Mouse (Mus musculus): ENCODE measurements around the gene Eci2.
"Not testable (repeated sequence)": the region's sequence is repeated elsewhere in the genome, so short reads cannot be mapped to it uniquely, and the experiment has no call there.

GRCm38 (mm10) chr13:34958158-34958557 lies 68.7 kb downstream of the Eci2 start:
- TF ChIP-seq CTCF (conservative IDR thresholded peaks at IDR 0.05 in 1 of 2, IDR thresholded peaks at IDR 0.05 in 1 of 2; ENCODE audit: low read depth in 2 of 2, low read length in 2 of 2); ZC3H11A (IDR thresholded peaks at IDR 0.05; ENCODE audit: low read depth, low read length); POLR2A (IDR thresholded peaks at IDR 0.05; ENCODE audit: low read depth, low read length); MEF2A (IDR thresholded peaks at IDR 0.05; ENCODE audit: borderline replicate concordance, low read depth, low read length); EP300 (IDR thresholded peaks at IDR 0.05; ENCODE audit: low read length); RAD21 (IDR thresholded peaks at IDR 0.05; ENCODE audit: low read depth, low read length); ZNF384 (IDR thresholded peaks at IDR 0.05; ENCODE audit: low read depth, low read length); E2F4 (IDR thresholded peaks at IDR 0.05; ENCODE audit: insufficient replicate concordance, low read depth, low read length); UBTF (IDR thresholded peaks at IDR 0.05; ENCODE audit: low read depth, low read length); GABPA (IDR thresholded peaks at IDR 0.05; ENCODE audit: insufficient replicate concordance, low read depth, low read length); MYC (IDR thresholded peaks at IDR 0.05; ENCODE audit: low read depth, low read length); ETS1 (conservative IDR thresholded peaks at IDR 0.05; ENCODE audit: low read depth, low read length): not testable (repeated sequence)

Measured in CH12.LX (cell line).